11 mouse cellular contexts compared by ENCODE assay signal in the genomic region with DNA sequence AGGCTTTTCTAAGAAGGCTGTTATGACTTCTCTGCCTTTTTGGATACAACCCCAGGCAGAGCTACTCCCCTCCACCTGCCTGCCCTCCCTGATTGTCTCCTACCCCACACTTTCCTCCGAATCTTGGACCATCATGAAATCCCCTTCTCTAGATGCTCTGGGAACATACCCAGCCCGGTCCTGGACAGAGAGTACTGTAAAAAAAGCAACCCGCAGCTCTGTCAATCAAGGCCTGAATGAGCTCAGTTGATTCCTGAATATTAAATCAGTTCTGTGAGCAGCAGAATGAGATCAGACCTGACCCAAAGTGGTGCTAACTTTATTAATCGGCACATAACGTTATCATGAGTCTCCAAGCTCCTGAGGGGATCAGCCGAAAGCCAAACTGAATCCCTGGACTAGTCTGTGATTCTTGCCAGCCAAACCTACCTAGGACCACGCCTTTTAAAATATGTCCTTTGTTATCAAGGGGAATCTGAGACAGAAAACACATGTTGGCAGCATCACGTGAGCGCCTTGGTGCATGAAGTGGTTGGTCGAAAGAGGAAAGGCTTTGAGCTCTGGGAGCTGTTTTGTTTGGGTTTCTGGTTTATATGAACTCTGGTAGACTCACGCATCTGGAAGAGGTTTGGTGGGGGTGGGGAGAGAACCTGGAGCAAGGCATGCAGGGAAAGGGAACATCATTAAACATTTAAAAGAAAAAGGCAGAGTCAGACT.
DNase-seq lines count a peak whose midpoint lies in the region; ATAC-seq lines count a peak whose summit lies in the region.
"Had no signal": no experiment of that assay in that cellular context is flagged by ENCODE, and none has a peak within 500 bp of the region (broad histone marks: within the 10 kb centered on the region; RNA-seq: fewer than 3 reads in every experiment).

No protein-coding gene starts in this region.

- no peaks in the 10 kb centered on the region for H3K9me3 ChIP-seq in intestine, embryonic 15.5 days
- no peaks in the 10 kb centered on the region for H3K9me3 ChIP-seq in intestine, embryonic 16.5 days (ENCODE audit: control insufficient read depth, low read length)
- H3K9me3 ChIP-seq in hindbrain, embryonic 13.5 days = no peaks in the 10 kb centered on the region
- no peaks in the 10 kb centered on the region for H3K9me3 ChIP-seq in neural tube, embryonic 13.5 days
- H3K9me3 ChIP-seq: megakaryocyte, embryonic 14.5 days had no signal

- H3K4me2 ChIP-seq in intestine, embryonic 15.5 days (replicated peaks) = 0 out of 2 replicates have a peak overlapping the region, but pooled peaks have one; percentile 23
- H3K4me2 ChIP-seq in intestine, embryonic 16.5 days (ENCODE audit: low read depth, low read length) = no peak overlapping the region
- H3K4me2 ChIP-seq in hindbrain, embryonic 13.5 days = peak overlapping the region; percentile 27; the same call in 1 of the 2 replicates
- H3K4me2 ChIP-seq in neural tube, embryonic 13.5 days = peak overlapping the region; percentile 21

- H3K4me1 ChIP-seq in intestine, embryonic 15.5 days (replicated peaks) = peaks cover 9% of the 10 kb centered on the region
- H3K4me1 ChIP-seq in intestine, embryonic 16.5 days (ENCODE audit: control insufficient read depth, insufficient read depth, low read length) = peaks cover 5% of the 10 kb centered on the region
- peaks cover 20% of the 10 kb centered on the region for H3K4me1 ChIP-seq in hindbrain, embryonic 13.5 days (replicated peaks)
- peaks cover 30% of the 10 kb centered on the region for H3K4me1 ChIP-seq in neural tube, embryonic 13.5 days (replicated peaks)
- H3K4me1 ChIP-seq: megakaryocyte, embryonic 14.5 days had no signal

- DNase-seq in cerebellum, postnatal 10 days = no peak
- DNase-seq in left cerebral cortex, adult 11 months (ENCODE audit: low spot score) = no peak
- no peak for DNase-seq in kidney, postnatal 14 days
- DNase-seq: adrenal gland, postnatal 14 days had no signal

- ATAC-seq in cerebellum, adult (ENCODE audit: insufficient number of reproducible peaks, low FRiP score, low TSS enrichment) = peak; percentile 12; the same call in 1 of the 2 replicates
- ATAC-seq in intestine, embryonic 15.5 days = no peak
- ATAC-seq in intestine, embryonic 16.5 days = no peak
- ATAC-seq in hindbrain, embryonic 13.5 days (ENCODE audit: low FRiP score) = no peak
- ATAC-seq in neural tube, embryonic 13.5 days (ENCODE audit: low read depth) = no peak

- H3K4me3 ChIP-seq in intestine, embryonic 15.5 days (replicated peaks) = no peak overlapping the region
- H3K4me3 ChIP-seq in intestine, embryonic 16.5 days (ENCODE audit: low read length) = no peak overlapping the region
- no peak overlapping the region for H3K4me3 ChIP-seq in hindbrain, embryonic 13.5 days
- H3K4me3 ChIP-seq in neural tube, embryonic 13.5 days = peak overlapping the region; percentile 11; the same call in 1 of the 2 replicates
- H3K4me3 ChIP-seq: megakaryocyte, embryonic 14.5 days had no signal

- no peak overlapping the region for H3K27ac ChIP-seq in intestine, embryonic 15.5 days
- H3K27ac ChIP-seq in intestine, embryonic 16.5 days (ENCODE audit: low read length) = no peak overlapping the region
- 0 out of 2 replicates have a peak overlapping the region, but pooled peaks have one; percentile 23 for H3K27ac ChIP-seq in hindbrain, embryonic 13.5 days
- H3K27ac ChIP-seq in neural tube, embryonic 13.5 days (replicated peaks) = no peak overlapping the region

- H3K36me3 ChIP-seq in intestine, embryonic 15.5 days = no peaks in the 10 kb centered on the region
- no peaks in the 10 kb centered on the region for H3K36me3 ChIP-seq in intestine, embryonic 16.5 days (ENCODE audit: control insufficient read depth, insufficient read depth, low read length)
- no peaks in the 10 kb centered on the region for H3K36me3 ChIP-seq in hindbrain, embryonic 13.5 days
- H3K36me3 ChIP-seq in neural tube, embryonic 13.5 days = no peaks in the 10 kb centered on the region
- H3K36me3 ChIP-seq: G1E had no signal

- H3K27me3 ChIP-seq in intestine, embryonic 15.5 days (replicated peaks) = no peaks in the 10 kb centered on the region
- H3K27me3 ChIP-seq in intestine, embryonic 16.5 days (replicated peaks; ENCODE audit: control insufficient read depth, insufficient read depth, low read length) = no peaks in the 10 kb centered on the region
- no peaks in the 10 kb centered on the region for H3K27me3 ChIP-seq in hindbrain, embryonic 13.5 days
- no peaks in the 10 kb centered on the region for H3K27me3 ChIP-seq in neural tube, embryonic 13.5 days

- WGBS in intestine, embryonic 15.5 days = 44% methylated on average over 11 of the region's 11 CpGs
- 52% methylated on average over 11 of the region's 11 CpGs for WGBS in intestine, embryonic 16.5 days
- WGBS in hindbrain, embryonic 13.5 days = 72% methylated on average over 11 of the region's 11 CpGs
- WGBS in neural tube, embryonic 13.5 days = 78% methylated on average over 11 of the region's 11 CpGs

- H3K9ac ChIP-seq in intestine, embryonic 15.5 days = no peak overlapping the region
- no peak overlapping the region for H3K9ac ChIP-seq in intestine, embryonic 16.5 days (ENCODE audit: low read depth, low read length)
- H3K9ac ChIP-seq in hindbrain, embryonic 13.5 days = 0 out of 2 replicates have a peak overlapping the region, but pooled peaks have one; percentile 35
- no peak overlapping the region for H3K9ac ChIP-seq in neural tube, embryonic 13.5 days
